Mouse (Mus musculus) small intestine, adult 10 weeks (tissue): Measurements from ENCODE around the gene Bbs7. TPM values are rescaled to one million over a fixed set of nuclear protein-coding genes. Genes with fewer than 3 reads are reported as not detected.

ENCODE experiments used
- polyA plus RNA-seq: library from polyadenylated mRNA; stranded (reverse); fragments of 350-450 nt; fragmentation: Illumina TruSeq; extraction: RNeasy Lipid Tissue Mini Kit (QIAGEN cat#74804); gene quantifications from one replicate; pipeline ENCODE4 v1.2.3, GENCODE M21; 2014; ENCODE audit warnings: low replicate concordance

Bbs7 gene
- polyA plus RNA-seq, result 3.1 TPM

DNA sequence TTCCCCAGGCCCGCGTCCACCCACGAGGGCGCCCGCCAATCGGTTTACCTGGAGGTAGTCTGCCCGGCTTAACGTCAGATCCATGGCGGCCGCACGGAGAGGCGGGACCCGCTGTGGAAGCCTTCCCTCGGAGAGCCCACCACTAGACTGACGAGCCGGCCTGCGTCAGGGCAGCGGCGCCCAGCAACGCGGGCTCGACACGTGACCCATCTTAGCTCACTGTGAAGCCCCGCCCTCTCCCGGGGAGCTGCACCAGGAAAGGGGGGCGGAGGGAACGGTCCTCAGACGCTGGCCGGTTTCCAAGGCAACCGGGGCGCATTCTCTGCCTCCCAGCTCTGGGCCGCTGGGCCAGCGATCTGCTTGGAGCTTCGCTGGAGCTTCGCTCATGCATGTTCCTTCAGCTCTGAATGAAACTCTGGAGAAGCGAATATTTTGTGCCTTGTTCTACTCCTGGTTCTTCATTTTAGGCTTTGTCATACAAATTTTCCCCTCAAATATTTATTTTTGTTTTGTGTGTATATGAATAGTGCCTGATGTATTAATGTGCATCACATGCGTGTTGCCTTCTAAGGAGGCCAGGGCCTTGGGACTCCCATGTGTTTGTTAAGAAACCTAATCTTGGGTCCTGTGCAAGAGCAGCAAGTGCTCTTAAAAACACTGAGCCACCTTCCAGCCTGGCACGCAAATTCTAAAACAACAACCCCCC is at the start of gene Bbs7:
Gene Bbs7 (minus strand): TSS at position 276 of the 706 bp plus-strand sequence.

DNA sequence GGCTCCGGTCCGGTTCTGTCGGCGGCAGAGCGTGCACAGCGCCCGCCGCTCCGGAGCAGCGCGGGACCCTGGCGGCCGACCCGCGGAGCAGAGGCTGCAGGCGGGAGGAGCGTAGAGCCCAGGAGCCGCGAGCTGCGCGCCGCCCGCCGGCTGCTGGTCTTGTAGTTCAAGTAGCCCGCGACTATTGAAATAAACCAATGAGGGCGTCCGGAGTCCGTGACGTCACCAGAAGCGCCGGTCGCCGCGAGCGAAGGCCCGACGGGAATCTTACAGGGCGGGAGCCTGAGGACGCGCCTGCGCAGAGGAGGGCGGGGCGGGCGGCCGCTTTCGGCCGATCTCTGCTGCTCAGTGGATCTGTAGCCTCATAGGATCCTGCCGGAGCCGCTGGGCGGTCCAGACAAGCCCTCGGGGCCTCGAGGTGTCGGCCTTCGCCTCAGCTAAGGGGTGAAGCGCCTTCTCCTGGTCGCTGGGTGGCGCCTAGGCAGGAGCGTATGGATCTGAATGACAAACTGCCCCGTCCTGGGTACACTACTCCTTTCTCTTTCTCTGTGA is 41.4 kb downstream of the Bbs7 start, which contains the start of gene Ccna2:
Gene Ccna2 (minus strand): TSS at position 324 of the 552 bp plus-strand sequence.

DNA sequence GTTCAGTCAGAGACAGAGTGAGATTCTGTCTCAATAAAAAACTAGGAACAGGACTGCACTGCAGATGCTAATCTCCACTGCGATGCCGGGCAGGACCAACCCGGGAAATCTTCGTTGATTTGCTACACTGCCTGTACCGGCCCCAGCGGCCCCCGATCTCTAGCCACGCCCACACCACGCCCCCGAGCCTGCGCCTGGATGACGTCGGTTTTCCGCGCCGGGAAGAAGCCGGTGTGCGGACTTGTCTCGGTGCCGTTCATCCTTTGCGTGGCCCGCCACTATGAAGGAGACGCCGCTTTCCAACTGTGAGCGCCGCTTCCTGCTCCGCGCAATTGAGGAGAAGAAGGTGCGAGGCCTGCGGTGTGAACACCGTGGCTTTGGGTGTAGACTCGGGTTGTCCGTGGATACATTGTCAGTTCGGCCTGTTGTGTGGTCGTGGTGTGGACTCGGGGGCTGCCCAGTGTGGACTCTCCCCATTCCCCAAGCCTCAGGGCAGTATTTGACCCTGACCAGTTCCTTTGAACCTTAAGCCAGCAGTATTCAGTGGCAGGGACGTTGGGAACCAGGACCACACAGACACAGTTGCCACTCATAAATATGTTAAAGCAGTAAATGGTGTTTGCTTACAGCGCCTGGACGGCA is 60.8 kb downstream of the Bbs7 start, which contains the start of gene Exosc9:
Gene Exosc9 (plus strand): TSS at position 201 of the 642 bp plus-strand sequence.

Other genes with a start within 250 kb of the Bbs7 start
- gene Anxa5, start 137.6 kb downstream of the Bbs7 start, polyA plus RNA-seq, result 38.9 TPM
- not detected for gene 1810062G17Rik, start 137.5 kb downstream of the Bbs7 start, polyA plus RNA-seq
- gene Gm11549, start 91.7 kb downstream of the Bbs7 start, polyA plus RNA-seq, result not detected
- 118 TPM for gene Exosc9, start 60.9 kb downstream of the Bbs7 start, polyA plus RNA-seq
- 115 TPM for gene Ccna2, start 41.3 kb downstream of the Bbs7 start, polyA plus RNA-seq
- gene Trpc3, start 76.7 kb upstream of the Bbs7 start, polyA plus RNA-seq, result 2.6 TPM
- gene 4932438A13Rik, start 249.6 kb upstream of the Bbs7 start, polyA plus RNA-seq, result 123 TPM